Mouse (Mus musculus) left cerebral cortex, adult 18-20 months (tissue): ENCODE results near the gene Ddx24. TPM values are rescaled to one million over a fixed set of nuclear protein-coding genes. Genes with fewer than 3 reads are reported as not detected.

Source experiments
- DNase-seq, 2 experiments: peaks; one replicate each; pipeline ENCODE4 v3.0.0; 2021 to 2022; ENCODE audit warnings: low spot score in 2 of 2, mixed read lengths in 1 of 2
- total RNA-seq, 2 experiments: library from RNA; stranded (reverse); gene quantifications; 2 replicates each; pipeline ENCODE4 v1.2.3; 2021

Gene Ddx24
- total RNA-seq, 2 experiments from 2014 or later, result 235 to 238 TPM

DNA sequence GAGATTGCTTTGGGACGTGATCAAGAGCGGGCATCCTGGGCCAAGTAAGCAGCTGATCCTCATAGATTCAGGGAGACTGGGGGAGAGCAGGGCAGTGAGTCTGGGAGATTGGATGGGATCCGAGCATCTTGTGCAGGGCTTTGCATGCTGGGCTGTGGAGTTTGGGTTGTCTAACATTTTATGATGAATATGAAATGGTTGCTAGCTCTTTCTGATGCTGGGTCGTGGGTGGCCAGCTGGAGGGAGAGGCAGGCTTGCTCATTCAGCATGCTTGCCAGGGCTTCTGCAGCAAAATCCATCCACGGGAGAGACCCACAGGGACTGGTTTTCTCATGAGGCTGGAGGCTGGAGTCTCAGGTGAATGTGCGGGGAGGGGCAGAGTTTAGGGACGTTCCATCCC, 34.5 kb downstream of the Ddx24 start:
- peak; percentile 69 to 76 for DNase-seq

DNA sequence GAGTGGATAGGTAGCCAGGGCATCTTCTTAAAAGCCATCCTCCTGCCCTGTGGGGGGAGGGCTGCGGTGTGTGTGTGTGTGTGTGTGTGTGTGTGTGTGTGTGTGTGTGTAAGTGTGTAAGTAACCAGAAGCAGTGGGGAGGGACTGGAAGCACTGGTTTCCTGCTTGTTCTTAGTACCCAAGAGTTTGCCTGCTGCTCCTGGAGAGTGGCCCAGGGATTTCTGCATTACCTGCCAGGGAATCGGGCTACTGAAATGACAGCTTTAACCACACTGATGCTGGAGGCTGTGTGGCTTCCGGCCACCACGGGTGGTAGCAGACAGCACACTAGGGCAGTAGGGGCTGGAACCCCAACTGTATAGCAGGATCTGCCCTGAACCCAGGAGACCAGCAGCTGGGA, 35.6 kb downstream of the Ddx24 start:
- DNase-seq, result no peak

- DNase-seq, result no peak
Observed at GRCm38 (mm10) chr12:103389348-103389727, 36.3 kb downstream of the Ddx24 start.

GRCm38 (mm10) chr12:103388505-103389347, 36.9 kb downstream of the Ddx24 start, which contains the start of gene Otub2:
Gene Otub2, plus strand, starts transcription at chr12:103388682.
- peak; percentile 97 to 99 for DNase-seq

DNA sequence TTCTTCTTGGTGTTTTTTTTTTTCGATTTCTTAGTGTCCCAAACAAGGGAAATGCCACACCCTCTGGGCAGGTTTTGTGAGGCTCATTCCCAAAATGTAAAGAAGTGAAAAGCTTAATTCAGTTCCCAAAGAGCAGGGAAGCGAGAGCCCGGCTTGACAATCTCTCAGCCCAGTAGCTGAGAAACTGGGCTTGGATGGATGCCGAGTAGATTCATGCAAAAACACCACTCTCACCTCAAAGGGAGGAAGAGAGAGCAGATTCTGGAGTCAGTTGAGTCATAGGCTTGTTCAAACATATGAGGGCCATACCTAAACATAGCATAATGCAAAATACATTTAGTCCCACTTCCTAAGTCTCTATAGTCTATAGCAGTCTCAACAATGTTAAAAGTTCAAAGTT, 45.4 kb downstream of the Ddx24 start:
- no peak for DNase-seq

DNA sequence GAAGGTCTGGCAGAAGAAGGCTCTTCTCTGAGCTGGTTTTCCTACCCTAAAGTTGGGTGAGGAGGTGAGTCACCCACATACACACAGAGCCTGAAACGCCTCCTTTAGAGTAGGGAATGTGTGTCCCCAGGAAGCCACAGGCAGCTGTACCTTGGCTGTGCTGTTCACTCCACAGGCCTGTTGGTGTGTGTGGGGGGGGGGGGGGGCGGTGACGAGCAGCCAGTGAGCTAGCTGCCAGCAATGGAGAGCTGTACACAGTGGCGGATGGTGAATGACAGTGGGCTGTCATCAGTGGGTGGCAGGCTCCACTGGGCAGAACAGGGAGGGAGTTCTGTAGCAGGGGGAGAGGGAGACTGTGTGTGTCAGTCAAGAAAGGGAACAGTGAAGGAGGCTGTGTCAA, 48.9 kb downstream of the Ddx24 start:
- DNase-seq, result peak; percentile 46 to 70

DNA sequence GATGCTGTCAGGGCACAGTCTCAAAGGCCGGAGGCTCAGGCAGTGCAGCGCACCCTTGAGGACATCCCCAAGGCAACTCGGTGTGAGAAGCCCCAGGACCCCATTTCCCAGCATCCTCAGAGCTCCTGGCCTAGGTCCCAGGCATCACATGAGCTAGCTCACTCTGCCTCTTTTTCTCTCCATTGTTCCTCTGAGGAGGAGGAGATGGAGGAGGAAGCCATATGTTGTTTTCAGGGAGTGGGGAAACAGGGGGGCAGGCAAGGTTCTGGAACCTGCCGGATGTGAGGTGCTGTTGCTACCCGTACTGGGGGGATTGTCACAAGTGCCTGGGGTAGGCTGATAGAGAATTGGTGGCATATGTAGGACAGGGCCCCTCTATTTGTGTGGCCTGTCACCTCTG, 49.5 kb downstream of the Ddx24 start:
- DNase-seq, result peak; percentile 68 to 77

- no peak for DNase-seq
Observed at GRCm38 (mm10) chr12:103373530-103374236, 51.9 kb downstream of the Ddx24 start.

GRCm38 (mm10) chr12:103371711-103372110, 53.9 kb downstream of the Ddx24 start:
- peak; percentile 57 to 72 for DNase-seq

DNA sequence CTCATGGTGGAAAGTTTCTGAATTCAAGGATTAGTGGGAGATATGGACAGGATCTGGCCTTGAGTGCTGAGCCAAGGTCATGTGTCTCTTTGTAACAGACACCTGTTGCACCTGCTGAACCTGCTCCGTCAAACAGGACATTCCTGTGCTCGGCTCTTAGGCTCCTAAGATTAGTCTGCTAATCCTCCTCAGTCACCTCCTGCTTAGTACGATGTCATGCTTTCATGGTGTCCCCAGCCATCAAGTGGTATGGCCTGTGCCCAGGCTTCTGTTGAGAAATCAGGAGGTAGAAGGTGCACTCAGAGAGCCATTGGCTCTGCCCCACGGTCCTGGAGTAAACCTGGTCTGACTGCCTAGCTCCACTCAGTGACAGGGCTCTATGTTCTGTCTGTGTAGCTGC, 54.8 kb downstream of the Ddx24 start:
- DNase-seq, result no peak

- DNase-seq, result no peak
Observed at GRCm38 (mm10) chr12:103368777-103369176, 56.9 kb downstream of the Ddx24 start.

GRCm38 (mm10) chr12:103368326-103368669, 57.3 kb downstream of the Ddx24 start:
- DNase-seq, result no peak

- DNase-seq, result peak; percentile 73 to 81
Observed at GRCm38 (mm10) chr12:103367620-103368325, 57.9 kb downstream of the Ddx24 start.

- no peak for DNase-seq
Observed at GRCm38 (mm10) chr12:103367171-103367570, 58.5 kb downstream of the Ddx24 start.

GRCm38 (mm10) chr12:103362336-103362735, 63.3 kb downstream of the Ddx24 start:
- no peak for DNase-seq

DNA sequence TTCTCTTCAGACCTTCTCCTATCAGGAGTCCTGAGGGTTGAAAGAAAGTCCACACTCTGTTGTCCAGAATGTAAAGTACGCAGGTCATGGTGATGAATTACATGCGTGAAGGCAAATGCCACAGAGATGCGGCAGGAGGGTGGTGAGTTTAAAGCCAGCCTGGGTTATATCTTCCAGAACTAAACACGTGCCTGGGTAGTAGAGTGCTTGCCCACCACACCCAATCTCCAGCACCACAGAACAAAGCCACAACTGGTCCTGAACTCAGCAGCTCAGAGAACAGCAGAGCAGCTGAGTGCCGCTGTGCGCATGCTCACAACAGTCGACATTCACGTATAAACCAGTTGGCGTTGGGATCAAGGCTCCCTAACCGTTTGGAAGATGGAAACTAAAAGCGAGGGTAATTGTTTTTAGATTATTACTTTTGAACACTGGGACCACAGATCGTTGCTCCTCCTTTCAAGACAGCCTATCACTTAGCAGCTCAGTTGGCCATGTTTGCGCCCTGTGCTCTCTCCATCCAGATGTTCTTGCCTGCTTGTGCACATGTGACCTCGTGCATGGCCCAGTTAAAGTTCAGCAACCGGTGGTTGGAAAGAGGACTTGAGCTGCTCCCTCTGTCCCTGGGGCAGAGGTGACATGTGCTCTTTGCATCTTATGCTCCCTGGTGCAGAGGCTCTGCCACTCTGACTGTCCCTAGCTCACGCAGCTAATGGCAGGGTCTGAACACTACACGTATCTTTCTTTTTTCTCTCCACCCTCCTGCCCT, 63.9 kb downstream of the Ddx24 start:
- DNase-seq, result no peak

GRCm38 (mm10) chr12:103360812-103361211, 64.8 kb downstream of the Ddx24 start:
- no peak for DNase-seq

DNA sequence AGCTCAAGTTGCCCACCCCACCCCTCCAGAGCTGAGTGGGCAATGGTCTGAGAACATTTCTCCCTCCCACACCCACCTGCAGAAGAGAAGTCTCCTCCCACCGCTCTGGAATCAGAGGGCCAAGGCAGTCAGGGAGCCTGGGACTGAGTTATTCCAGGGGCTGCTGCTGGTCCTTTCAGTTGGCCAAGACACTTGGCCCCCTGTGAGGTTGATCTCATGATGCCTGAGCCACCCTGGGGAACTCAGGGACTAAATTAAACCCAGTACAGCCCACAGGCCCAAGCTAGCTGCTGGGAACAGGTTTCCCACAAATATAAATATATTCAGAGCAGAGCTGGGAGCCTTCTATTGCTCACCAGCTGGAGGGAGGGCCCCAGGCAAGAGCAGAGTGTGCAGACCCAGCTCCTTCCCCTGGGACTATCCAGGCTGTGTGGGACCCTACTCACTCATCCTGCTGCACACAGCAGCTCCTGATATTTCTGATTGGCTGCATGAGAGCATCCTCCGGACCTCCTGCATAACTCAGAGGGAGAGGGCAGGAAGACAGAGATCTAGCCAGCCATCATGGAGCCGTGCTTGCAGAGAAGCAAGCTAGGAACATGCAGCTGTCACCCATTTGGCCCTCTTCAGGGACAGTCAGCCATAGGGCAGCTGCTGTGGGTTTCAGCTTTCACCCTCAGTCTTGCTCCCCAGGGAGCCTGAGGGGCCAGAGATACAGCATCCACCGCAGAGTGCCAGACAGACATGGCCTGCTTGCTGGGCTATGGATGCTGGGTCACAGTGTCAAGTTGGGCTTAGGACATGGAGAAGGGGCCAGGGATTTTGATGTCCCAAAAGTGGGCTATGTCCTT, 66.5 kb downstream of the Ddx24 start:
- peak in 1 of 2 experiments; percentile 38 for DNase-seq

DNA sequence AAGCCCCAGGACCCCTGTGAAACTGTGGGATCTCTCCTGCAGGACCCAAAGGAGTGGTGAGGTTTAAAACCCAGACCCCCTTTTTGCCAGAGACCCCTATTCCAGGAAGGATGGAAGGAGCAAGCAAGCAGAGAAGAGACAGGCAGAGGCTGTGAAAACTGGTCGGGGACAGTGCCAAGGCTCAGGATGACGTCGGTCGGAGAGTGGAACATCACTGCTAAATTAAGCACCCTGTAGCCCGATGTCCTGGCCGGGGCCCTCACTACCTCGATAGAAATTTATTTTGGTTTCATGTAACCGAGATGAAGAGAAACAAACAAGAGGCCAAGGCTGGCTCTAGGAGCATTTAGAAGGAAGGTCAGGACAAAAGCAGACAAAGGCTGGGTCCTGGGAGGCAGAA, 67.4 kb downstream of the Ddx24 start:
- DNase-seq, result peak in 1 of 2 experiments; percentile 46
